Comparison of ENCODE assay signal across 11 mouse cellular contexts in the genomic region with DNA sequence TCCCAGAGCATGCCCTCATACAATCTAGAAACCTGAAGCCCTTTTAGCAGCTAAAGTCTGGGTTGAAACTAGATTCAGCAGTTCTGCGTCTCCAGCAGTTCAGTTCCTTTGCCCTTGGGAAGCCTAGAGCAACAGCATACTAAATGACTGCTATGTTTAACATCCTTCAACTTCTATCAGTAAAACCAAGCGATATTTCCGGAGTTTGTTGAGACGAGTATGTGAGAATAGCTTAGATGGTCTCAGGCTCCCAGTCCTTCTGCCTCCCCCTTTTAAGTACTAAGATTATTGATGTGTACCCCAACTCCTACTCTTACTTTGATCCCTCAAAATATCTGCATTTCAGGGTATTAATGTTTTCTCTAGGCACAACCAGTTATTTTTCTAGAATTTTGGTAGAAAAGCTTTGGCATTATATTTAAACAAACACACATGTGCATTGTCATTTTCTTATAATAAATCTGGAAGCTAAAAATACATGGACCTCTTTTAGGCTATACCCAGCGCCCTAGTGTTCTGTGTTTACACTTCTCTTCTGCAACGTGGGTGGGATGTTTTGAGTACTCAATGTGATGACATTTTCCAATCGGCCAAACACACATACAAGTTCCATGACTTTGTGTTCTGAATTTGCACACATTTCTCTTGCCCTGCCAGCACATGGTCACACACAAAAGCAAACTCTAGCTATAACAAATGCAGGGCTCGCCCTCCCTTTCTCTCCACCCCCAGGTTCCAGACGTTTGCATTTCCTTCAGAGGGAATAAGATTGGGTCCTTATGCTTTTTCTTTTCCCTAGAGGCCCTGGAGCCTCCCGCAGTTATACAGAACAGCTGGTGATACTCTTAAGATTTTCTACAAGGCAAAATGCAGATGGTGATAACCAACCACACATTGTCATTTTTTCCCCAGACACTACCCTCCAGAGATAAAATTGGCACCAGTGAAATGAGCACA.
A peak's percentile ranks its signal among the peaks of the same experiment; 100 is the strongest.
DNase-seq lines count a peak whose midpoint lies in the region; ATAC-seq lines count a peak whose summit lies in the region.
"Had no signal": no experiment of that assay in that cellular context is flagged by ENCODE, and none has a peak within 500 bp of the region (broad histone marks: within the 10 kb centered on the region; RNA-seq: fewer than 3 reads in every experiment).

No protein-coding gene starts in this region.

- DNase-seq in kidney, postnatal 10 days = peak; percentile 8
- DNase-seq in kidney, adult 18-20 months = no peak
- DNase-seq in layer of hippocampus, postnatal 10 days (ENCODE audit: low spot score in 2 of 2) = peak; percentile 12 to 15
- peak; percentile 7 for DNase-seq in right cerebral cortex, postnatal 14 days
- no peak for DNase-seq in urinary bladder, postnatal 25 days (ENCODE audit: low spot score)
- no peak for DNase-seq in gastrocnemius, postnatal 10 days
- no peak for DNase-seq in urinary bladder, postnatal 10 days (ENCODE audit: low spot score)
- DNase-seq: gastrocnemius, postnatal 14 days; kidney, adult 8-10 months had no signal

- ATAC-seq in frontal cortex, adult (ENCODE audit: low TSS enrichment) = peak; percentile 97
- ATAC-seq: CD4-positive, CD25-positive, alpha-beta regulatory T cell, adult 4 months had no signal

Comparison
In these comparisons a context has a peak if more than half of its experiments do, and no peak if none do; other contexts are left out.
1. DNase-seq: peak in kidney, postnatal 10 days (single experiment), layer of hippocampus, postnatal 10 days (2 of 2) and right cerebral cortex, postnatal 14 days (single experiment); none in kidney, adult 18-20 months (single experiment), urinary bladder, postnatal 25 days (single experiment), gastrocnemius, postnatal 10 days (single experiment) and urinary bladder, postnatal 10 days (single experiment).